25 mouse cellular contexts compared by ENCODE assay signal in genomic region chr17:71778696-71779095, GRCm38 (mm10). TPM values are rescaled to one million over a fixed set of nuclear protein-coding genes. Genes with fewer than 3 reads are reported as not detected.
DNase-seq lines count a peak whose midpoint lies in the region; ATAC-seq and TF ChIP-seq lines count a peak whose summit lies in the region.
"Had no signal": no experiment of that assay in that cellular context is flagged by ENCODE, and none has a peak within 500 bp of the region (broad histone marks: within the 10 kb centered on the region; RNA-seq: fewer than 3 reads in every experiment).

No protein-coding gene starts in this region.

- peaks cover 6% of the 10 kb centered on the region for H3K4me1 ChIP-seq in heart, embryonic 10.5 days
- peaks cover 13% of the 10 kb centered on the region for H3K4me1 ChIP-seq in E14TG2a.4 (replicated peaks; ENCODE audit: low read depth, low read length)
- H3K4me1 ChIP-seq in kidney, embryonic 15.5 days, result peaks cover 8% of the 10 kb centered on the region

- no peak overlapping the region for H3K9ac ChIP-seq in kidney, embryonic 15.5 days
- H3K9ac ChIP-seq: heart, embryonic 12.5 days; hindbrain, embryonic 15.5 days; limb, embryonic 13.5 days had no signal

- DNase-seq in heart, adult 11 months, result peak; percentile 50
- DNase-seq in heart, embryonic 10.5 days (ENCODE audit: low spot score), result no peak
- no peak for DNase-seq in left cerebral cortex, adult 2 months (ENCODE audit: extremely low spot score in 1 of 2, low spot score in 2 of 2)
- DNase-seq in left cerebral cortex, postnatal 36 days (ENCODE audit: low spot score in 2 of 2), result no peak
- peak; percentile 59 for DNase-seq in ZHBTc4 (ENCODE audit: low read depth, low spot score)
- DNase-seq in spleen, adult 18-20 months, result no peak
- DNase-seq: adrenal gland, postnatal 25 days; cerebellum, adult 18-20 months; gastrocnemius, postnatal 36 days; heart, postnatal 14 days; kidney, adult 2 months; kidney, postnatal 36 days; lung, postnatal 4 days; retina, postnatal 1 day; thymus, postnatal 36 days had no signal

- 63% methylated on average over 3 of the region's 3 CpGs for WGBS in heart, embryonic 10.5 days
- 78% methylated on average over 3 of the region's 3 CpGs for WGBS in kidney, embryonic 15.5 days

- intact Hi-C loops in left cerebral cortex, adult 2 months (cut with DNase I), result no loop called here
- intact Hi-C loops in left cerebral cortex, postnatal 36 days (cut with DNase I), result no loop called here

- no peak for ATAC-seq in kidney, embryonic 15.5 days (replicated peaks; ENCODE audit: low FRiP score)

- H3K9me3 ChIP-seq in heart, embryonic 10.5 days, result peaks cover 7% of the 10 kb centered on the region; the same call in 1 of the 2 replicates
- H3K9me3 ChIP-seq in E14TG2a.4 (ENCODE audit: low read length), result no peaks in the 10 kb centered on the region
- H3K9me3 ChIP-seq in kidney, embryonic 15.5 days (replicated peaks), result no peaks in the 10 kb centered on the region
- H3K9me3 ChIP-seq: hindbrain, embryonic 15.5 days had no signal

- no peaks in the 10 kb centered on the region for H3K36me3 ChIP-seq in heart, embryonic 10.5 days
- no peaks in the 10 kb centered on the region for H3K36me3 ChIP-seq in E14TG2a.4 (ENCODE audit: insufficient read depth, low read length)
- no peaks in the 10 kb centered on the region for H3K36me3 ChIP-seq in kidney, embryonic 15.5 days
- H3K36me3 ChIP-seq: embryonic facial prominence, embryonic 10.5 days; heart, embryonic 12.5 days; hindbrain, embryonic 15.5 days; limb, embryonic 13.5 days had no signal

- H3K27ac ChIP-seq in heart, embryonic 10.5 days, result no peak overlapping the region
- no peak overlapping the region for H3K27ac ChIP-seq in left cerebral cortex, adult 2 months
- H3K27ac ChIP-seq in kidney, embryonic 15.5 days, result no peak overlapping the region
- H3K27ac ChIP-seq: embryonic facial prominence, embryonic 10.5 days; hindbrain, embryonic 15.5 days; limb, embryonic 13.5 days had no signal

- peak; percentile 37 for TF ChIP-seq CTCF in left cerebral cortex, adult 2 months (IDR thresholded peaks at IDR 0.05)
- peak; percentile 97 for TF ChIP-seq CTCF in E14TG2a.4 (conservative IDR thresholded peaks at IDR 0.05; ENCODE audit: low read length)

- no peak overlapping the region for H3K4me3 ChIP-seq in heart, embryonic 10.5 days
- no peak overlapping the region for H3K4me3 ChIP-seq in left cerebral cortex, adult 2 months
- no peak overlapping the region for H3K4me3 ChIP-seq in E14TG2a.4 (replicated peaks; ENCODE audit: low read length)
- no peak overlapping the region for H3K4me3 ChIP-seq in kidney, embryonic 15.5 days (replicated peaks)
- H3K4me3 ChIP-seq: embryonic facial prominence, embryonic 10.5 days; heart, embryonic 12.5 days; hindbrain, embryonic 15.5 days; limb, embryonic 13.5 days had no signal

- H3K4me2 ChIP-seq in kidney, embryonic 15.5 days, result no peak overlapping the region
- H3K4me2 ChIP-seq: heart, embryonic 12.5 days; hindbrain, embryonic 15.5 days; limb, embryonic 13.5 days; midbrain, embryonic 11.5 days had no signal

- peaks cover 17% of the 10 kb centered on the region for H3K27me3 ChIP-seq in heart, embryonic 10.5 days (ENCODE audit: insufficient read depth, poor library complexity, severe bottlenecking)
- peaks cover 28% of the 10 kb centered on the region for H3K27me3 ChIP-seq in E14TG2a.4 (ENCODE audit: insufficient read depth, low read length)
- H3K27me3 ChIP-seq in kidney, embryonic 15.5 days, result peaks cover 22% of the 10 kb centered on the region

RNA-seq across cellular contexts. Expression of gene Clip4, which starts 10.4 kb away (rescaled TPM):
- 13.9 and 27.9 TPM in 2 replicates for polyA plus RNA-seq in heart, embryonic 10.5 days (2016; fragmentation: Nextera tagmentation; extraction: Ambion mirVana)
- 10 to 100 TPM; 71.9 to 74.0 TPM for total RNA-seq in left cerebral cortex, adult 2 months (2021)
- 10 to 100 TPM; 61.6 to 72.6 TPM for total RNA-seq in left cerebral cortex, postnatal 36 days (2021)
- polyA plus RNA-seq in kidney, embryonic 15.5 days (2015; fragmentation: Nextera tagmentation; extraction: Ambion mirVana), result 5.5 and 5.7 TPM in 2 replicates

RNA-seq across cellular contexts. Expression of gene Pcare, which starts 26.0 kb away (rescaled TPM):
- polyA plus RNA-seq in heart, embryonic 10.5 days (2016; fragmentation: Nextera tagmentation; extraction: Ambion mirVana), result 0.03 TPM in 1 of 2 replicates, not detected in the other
- total RNA-seq in left cerebral cortex, adult 2 months (2021), result under 1 TPM; 0.32 to 0.33 TPM
- under 1 TPM; 0.35 to 0.41 TPM for total RNA-seq in left cerebral cortex, postnatal 36 days (2021)
- not detected in 2 replicates for polyA plus RNA-seq in kidney, embryonic 15.5 days (2015; fragmentation: Nextera tagmentation; extraction: Ambion mirVana)
- total RNA-seq: adrenal gland, postnatal 25 days; gastrocnemius, postnatal 36 days; monocyte, adult 5-6 weeks had no signal
- polyA plus RNA-seq: embryonic facial prominence, embryonic 10.5 days; forebrain, embryonic 11.5 days; heart, embryonic 12.5 days; hindbrain, embryonic 15.5 days; kidney, adult 2 months; limb, embryonic 13.5 days; midbrain, embryonic 11.5 days; neural tube, embryonic 11.5 days had no signal

Comparison
In these comparisons a context has a peak if more than half of its experiments do, and no peak if none do; other contexts are left out.
1. DNase-seq: peak in heart, adult 11 months (single experiment) and ZHBTc4 (single experiment); none in heart, embryonic 10.5 days (single experiment), left cerebral cortex, adult 2 months (0 of 2), left cerebral cortex, postnatal 36 days (0 of 2) and spleen, adult 18-20 months (0 of 2).